Mouse (Mus musculus): ENCODE results near the gene Chst11.

DNA sequence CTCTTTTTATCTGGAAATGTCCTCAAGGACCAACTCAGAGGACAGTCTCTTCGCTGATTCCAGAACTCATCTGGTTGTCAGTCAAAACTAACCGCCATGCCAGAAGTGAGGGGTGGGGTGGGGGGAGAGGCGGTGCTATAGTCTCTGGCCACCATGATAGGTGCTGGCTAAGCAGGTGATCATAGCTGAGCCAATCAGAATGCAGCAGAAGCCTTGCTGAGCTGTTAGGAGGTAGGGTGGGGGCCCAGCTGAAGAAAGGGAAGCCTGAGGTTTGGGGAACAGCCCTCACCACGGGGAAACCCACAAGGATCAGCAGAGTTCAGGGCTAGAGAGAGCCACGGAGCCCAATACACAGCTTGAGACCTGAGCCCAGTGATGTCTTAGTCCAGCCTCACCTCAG, 11.1 kb upstream of the Chst11 start:
- TF ChIP-seq POLR2A (IDR thresholded peaks at IDR 0.05; ENCODE audit: insufficient read depth, low read length) = no peak
- no peak for TF ChIP-seq CTCF (IDR thresholded peaks at IDR 0.05; ENCODE audit: low read depth, low read length)
- no peak for TF ChIP-seq EP300 (IDR thresholded peaks at IDR 0.05; ENCODE audit: insufficient read depth, low read depth, low read length)

Measured in ES-Bruce4 (cell line).